Mouse (Mus musculus) ovary, adult 18-20 months (tissue): Measurements from ENCODE around the gene Adk.
A peak's percentile ranks its signal among the peaks of the same experiment; 100 is the strongest.
"Not testable (repeated sequence)": the region's sequence is repeated elsewhere in the genome, so short reads cannot be mapped to it uniquely, and the experiment has no call there.

Experiments
- DNase-seq: peaks from one replicate; pipeline ENCODE4 v3.0.0; 2022; ENCODE audit warnings: low spot score, mixed read lengths

Adk gene

DNA sequence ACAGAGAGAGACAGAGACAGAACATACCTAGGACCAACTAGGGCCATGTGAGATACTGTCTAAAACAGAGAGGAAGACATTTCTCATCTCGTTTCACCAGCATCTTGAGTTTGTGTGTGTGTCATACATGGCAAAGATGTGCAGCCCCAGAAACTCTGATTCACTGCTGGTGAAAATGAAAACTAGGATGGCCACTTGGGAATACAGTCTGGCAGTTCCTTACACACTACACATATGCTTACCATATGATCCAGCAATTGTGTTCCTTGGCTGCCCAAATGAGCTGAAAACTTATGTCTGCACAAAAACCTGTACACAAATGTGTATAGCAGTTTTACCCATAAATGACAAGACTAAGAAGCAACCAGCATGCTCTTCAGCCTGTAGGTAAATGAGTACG, 388.2 kb downstream of the Adk start:
- no peak for DNase-seq

DNA sequence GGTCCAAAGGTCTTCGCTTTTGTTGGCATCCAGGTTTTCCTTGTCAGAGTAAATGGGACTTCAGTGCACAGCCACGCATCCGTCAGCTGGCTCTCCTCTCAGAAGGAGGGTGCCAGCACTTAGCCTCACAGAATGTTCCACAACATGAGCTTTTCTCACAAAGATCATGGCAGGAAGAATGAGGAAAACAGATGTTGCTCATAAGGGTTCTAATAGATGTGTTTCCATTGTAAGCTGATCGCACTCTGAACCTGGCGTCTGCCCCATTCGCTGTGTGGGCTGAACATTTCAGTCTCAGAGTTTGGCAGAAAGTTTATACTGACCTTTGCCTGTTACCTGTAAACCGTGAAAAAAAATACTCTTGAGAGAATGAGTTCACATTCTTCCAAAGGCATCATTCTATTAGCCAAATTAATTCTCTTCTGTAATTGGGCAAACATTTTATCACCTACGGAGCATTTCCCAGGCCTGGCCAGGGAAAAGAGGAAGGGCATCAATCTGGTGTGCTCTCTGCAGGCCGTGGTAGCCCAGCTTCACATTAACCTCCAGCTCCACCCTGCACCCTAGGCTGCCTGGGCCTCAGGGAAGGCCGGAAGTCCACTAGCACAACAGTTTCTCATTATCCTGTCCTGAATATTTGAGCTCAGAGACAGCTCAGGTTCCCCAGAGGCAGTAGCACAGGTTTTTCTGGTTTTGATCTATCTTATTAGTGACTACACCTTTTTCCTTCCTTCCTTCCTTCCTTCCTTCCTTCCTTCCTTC, 389.6 kb downstream of the Adk start:
- no peak for DNase-seq

DNA sequence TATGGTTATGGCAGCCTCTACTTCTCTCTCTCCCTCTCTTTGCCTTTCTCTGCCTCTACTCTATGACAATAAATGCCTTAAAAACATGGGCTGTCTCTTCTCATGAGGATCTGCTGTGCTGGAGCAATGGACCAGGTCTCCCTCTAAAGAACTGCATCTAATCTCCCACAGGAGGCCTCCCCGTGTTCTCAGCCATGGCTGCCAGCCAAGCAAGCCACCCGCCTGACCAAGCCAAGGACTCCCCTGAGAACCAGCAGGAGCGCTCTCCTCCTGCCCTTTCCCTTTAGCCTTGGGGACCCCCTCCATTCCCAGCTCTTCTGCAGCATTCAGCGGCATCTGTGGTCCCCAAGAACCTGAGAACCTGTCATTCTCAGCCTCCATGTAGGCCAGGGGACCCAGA, 400.2 kb downstream of the Adk start:
- peak; percentile 48 for DNase-seq

DNA sequence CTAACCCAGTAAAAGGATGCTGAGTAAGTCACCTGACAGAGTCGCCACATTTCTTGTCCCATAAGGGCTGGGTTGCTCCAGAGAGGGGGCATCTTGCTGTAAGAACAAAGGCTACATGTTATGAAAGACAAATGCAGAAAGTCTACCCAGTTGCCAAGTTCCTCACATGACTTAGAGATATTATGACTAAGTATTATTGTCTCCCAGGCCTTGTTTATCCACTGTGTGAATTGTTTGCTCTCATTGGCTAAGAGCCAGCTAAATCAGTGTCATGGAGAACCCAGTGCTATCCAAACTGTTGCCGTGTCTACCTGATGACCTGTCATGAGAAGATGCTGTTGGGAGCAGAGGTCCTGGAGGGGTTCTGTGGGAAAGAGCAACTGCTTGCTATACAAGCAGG, 401.5 kb downstream of the Adk start:
- DNase-seq = no peak

DNA sequence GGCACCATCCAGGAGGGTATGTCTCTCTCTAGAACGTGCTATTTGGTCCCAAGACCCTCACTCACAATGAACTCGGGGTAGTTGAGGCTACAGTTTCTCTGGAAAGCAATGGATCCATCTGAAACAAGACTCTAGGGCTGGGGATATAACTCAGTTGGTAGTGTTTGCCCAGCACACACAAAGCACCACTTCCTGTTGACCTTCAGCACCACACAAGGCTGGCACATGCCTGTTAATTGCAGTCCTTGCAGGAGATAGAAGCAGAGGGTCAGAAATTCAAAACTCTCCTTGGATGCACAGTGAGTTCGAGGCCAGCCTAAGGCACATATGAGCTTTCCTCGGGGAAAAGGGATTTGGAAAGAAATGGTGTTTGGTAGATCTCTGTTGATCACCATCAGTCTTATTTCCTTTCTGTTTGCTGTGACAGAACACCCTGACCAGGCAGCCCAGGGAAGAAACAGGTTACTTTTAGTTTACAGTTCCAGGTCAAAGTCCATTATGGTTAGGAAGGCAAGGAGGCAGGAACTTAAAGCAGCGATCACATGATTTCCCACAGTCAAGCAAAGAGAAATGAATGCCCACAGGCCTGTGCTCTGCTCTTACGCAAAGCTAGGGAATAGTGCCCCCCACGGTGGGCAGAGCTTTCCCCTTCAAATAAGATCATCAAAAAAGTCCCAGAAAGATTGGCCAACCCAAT, 403.4 kb downstream of the Adk start:
- DNase-seq = no peak

DNA sequence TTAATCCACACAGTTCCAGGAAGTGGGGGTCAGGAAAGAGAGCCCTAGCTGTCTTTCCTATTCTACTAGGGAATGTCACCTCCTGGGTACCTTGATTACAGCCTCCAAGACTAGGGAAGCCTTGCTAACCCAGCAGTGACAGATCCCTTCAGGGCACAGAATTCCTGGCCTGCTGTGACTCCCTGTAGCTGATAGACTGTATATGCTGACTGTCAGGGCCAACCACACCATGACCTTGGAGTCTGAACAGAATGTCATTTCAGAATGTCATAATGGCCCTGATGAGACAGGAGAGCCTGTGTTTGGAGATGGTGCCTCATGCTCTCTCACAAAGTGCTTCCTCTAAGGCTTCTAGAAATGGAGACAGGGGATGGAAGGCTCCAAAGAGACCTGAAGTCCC, 404.2 kb downstream of the Adk start:
- DNase-seq = no peak

DNA sequence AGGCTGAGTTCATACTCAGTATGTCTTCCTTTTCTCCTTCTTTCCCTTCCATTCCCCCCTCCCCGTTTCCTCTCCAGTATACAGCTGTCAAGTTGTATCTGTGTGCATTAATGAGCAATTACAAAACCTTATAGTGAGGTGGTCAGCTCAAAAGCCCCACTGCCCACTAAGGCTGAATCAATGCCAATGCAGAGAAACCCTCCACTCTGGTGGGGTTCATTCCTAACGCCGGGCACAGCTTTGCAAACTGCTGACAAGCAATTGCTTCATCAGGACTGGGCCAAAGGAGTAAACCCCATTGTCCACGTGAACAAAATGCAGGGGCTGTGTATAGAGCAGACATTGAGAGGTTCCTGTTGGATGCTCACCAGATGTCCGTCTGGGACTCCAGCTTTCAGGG, 405.5 kb downstream of the Adk start:
- DNase-seq = no peak

DNA sequence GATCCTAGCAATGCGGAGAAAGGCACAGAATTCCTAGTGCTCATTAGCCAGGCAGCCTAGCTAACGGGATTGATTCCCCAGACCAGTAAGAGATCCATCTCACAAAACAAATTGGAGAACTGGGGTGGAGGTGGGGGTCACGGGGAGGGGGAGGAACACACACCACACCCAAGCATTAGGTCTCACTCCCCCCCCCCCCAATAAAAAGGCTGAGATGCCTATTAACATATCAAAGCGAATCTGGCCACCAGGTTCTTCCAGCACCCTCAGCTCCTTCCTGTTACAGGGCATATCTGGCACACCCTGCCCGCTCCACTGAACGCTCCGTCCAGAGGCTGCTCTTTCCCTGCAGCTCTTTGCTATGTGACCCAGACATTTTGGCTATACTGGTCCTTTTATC, 406.3 kb downstream of the Adk start:
- DNase-seq = no peak

DNA sequence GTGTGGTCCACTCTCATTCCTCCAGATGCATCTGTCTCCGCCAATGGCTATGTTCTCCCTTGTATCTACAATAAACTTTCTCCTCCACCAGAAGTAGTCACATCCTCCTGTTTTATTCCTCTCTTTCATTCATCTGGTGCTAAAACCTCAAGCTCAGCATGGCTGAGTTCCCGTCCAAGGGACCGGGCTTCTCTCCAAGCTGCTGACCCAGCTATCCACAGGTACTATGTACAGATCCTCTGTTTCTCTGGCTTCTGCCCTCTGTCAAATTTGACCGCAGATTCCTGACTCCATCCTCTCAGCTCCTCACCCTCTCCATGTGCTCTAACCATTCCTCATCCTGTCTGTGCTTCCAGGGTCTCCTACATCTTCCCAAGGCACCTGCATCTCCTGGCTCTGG, 406.8 kb downstream of the Adk start:
- DNase-seq = no peak

DNA sequence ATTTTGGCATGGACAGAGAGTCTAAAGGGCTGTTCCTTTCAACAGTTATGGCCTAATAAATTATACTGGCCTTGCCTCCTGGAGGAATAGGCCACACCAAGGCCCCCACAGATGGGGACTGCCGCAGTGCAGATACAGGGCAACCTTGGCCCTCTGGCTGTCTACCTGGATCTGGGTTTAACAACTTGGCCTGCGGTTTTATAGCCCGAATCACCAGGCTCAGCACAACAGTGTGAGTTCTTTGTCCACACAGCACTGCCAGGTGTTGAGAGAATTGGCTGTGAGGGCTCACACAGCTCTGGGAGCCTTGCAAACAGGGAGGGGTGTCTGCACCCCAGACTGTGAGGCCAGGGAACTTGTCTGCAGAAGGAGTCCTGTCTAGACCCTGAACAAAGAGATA, 410.0 kb downstream of the Adk start:
- no peak for DNase-seq

DNA sequence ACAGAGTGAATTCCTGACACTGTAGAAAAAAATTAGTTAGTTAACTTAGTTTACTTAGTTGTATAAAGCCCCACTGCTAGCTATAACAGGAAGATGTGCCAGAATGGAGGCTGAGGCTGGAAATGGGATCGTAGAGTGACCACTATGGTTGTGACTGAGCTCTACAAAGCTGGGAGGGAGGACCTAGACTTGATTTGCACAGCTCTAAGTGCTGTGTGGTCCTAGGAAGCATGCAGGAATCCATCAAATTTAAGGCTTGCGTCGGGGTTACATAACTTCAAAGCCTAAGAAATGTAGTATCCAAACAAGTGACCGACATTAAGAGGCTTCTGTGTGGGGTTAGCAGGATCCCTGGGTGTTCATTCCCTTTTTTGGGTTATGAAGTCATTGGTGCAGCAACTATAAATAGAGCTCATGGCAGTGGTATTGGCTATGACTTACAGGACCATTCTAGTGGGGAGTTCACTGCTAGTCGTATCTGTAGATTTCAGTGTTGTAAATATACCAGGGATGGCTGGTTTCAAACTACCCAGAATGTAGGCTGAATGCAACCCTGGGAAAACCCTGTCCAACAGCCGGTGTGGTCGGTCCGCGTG, 410.8 kb downstream of the Adk start:
- DNase-seq = no peak

DNA sequence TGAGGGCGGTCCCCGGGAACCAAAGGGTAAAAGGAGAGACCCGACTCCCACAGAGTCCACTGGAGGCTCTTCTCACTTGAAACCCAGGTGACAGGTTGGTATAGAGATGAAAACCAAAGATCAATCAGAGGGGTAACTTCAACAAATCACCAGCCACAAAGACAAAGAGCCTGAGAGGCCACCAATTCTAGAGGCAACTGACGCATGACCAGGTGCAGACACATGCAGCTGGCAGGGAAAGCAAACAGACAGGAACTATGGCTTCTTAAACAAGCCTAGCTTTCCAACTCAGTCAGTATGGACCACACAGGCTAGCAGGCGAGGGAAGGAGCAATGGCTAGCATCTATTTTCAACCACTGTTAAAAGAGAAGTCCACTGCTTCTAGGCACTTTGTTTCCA, 418.0 kb downstream of the Adk start:
- no peak for DNase-seq

DNA sequence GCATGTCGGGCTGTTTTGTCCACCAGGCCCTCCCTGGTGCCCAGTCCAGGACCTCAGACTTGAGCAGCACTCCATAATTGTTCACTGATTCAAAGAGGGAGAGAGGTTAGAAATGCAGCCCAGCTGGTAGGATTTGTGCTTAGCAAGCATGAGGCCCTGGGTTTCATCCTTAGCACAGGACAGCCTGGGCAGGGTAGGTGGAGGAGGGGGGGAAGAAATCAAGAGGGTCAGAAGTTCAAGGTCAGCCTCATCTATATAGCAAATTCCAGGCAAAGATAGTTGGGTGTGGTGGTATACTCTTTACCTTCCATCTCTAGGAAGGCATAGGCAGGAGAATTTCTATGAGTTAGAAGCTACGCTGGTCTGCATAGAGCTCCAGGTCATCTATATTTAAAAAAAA, 419.6 kb downstream of the Adk start:
- DNase-seq = no peak

DNA sequence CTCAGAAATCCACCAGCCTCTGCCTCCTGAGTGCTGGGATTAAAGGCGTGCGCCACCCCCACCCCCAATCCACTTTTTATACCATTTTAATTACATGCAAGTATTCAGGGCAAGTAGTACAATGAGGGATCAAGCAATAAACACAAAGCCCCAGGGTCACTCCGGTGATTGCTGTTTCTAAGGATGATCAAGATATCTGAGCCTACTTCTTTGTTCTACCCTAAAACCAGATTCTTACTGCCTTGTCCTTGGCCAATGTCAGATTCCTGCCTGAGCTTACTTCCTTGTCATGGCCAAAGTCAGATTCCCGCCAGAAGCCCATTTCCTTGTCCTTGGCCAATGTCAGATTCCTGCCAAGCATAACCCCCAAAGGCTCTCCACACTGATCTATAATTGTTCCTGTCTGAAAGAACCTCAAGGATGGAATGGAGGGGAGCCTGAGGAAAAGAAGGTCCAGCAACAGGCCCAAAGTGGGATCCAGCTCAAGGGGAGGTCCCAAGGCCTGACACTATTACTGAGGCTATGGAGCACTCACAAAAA, 422.3 kb downstream of the Adk start:
- DNase-seq = not testable (repeated sequence)

DNA sequence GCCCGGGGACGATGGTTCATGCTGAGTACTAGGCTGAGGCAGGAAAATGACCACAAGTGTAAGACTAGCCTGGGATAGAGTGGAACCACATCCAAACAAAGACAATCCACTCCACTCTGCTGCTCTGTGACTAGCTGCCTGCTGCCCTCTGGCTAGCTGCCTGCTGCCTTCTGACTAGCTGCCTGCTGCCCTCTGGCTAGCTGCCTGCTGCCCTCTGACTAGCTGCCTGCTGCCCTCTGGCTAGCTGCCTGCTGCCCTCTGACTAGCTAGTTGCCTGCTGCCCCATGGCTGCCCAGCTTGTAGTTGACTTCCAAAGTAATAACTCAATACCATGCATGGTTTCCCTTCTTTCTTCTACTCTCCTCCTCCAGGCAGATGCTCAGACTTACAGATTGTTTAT, 424.8 kb downstream of the Adk start:
- no peak for DNase-seq

DNA sequence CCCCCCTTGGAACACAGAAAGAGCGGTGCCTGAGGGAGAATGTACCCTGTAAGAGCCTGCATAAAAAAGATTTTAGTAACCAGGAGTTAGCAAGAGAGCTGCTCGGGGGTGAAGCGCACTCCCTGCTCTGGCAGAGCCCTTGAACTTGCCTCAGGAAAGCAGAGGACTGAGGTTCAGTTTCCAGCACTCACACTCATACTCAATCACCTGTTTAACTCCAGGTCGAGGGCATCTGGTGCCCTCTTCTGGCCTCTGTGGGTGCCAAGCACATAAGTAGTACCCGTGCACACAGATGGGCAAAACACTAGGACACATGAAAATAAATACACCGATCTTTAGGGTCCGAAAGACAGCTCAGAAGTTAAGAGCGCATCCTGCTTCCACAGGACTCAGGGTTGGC, 427.2 kb downstream of the Adk start:
- DNase-seq = no peak

DNA sequence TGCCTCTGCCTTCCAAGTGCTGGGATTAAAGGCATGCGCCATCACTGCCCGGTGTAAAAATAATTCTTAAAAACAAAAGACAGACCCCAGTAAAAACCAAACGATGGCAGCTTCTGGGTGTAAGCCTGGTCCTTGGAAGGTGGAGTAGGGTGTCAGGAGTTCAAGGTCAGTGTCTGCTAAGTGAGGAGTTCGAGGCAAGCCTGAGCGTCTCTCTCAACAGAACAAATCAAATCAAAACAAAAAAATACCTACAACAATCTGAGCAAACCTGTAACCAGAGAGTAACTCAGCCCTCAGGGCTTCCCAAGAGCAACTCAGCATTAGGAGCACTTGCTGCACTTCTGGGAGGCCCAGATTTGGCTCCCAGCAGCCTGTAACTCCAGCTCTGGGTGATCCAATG, 427.8 kb downstream of the Adk start:
- no peak for DNase-seq

DNA sequence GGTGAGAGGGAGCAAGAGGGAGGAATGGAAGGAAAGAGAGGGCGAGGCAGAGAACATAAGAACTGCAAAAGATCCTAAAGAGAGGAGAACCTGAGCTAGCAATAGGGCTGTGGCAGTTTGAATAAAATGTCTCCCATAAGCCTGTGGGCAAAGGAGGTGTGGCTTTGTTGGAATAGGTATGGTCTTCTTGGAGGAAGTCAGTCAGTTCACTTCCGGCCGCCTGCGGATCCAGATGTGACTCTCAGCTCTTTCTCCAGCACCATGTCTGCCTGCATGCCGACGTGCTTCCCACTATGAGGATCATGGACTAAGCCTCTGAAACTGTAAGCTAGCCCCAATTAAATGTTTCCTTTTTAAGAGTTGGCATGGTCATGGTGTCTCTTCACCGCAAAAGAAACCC, 428.9 kb downstream of the Adk start, which contains the start of gene Kat6b:
Gene Kat6b, plus strand, starts transcription at position 204 of the 400 bp plus-strand sequence.
- DNase-seq = no peak

DNA sequence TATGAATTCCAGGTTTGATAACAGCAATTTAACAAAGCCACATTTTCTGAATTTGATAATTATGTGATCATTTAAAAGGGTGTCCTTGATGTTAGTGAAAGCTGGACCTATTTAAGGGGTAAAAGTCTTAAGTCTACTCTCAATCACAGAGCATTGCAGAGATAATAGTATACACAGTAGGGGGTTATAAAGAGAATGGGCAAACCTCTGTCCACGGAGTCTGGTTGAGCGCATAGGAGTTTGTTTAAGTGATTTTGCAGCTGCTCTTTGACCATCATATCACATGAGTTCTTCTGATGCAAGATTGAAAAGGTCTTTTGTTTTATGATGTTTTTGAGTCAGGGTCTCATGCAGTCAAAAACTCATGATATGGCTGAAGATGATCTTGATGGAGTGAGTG, 431.8 kb downstream of the Adk start:
- no peak for DNase-seq

DNA sequence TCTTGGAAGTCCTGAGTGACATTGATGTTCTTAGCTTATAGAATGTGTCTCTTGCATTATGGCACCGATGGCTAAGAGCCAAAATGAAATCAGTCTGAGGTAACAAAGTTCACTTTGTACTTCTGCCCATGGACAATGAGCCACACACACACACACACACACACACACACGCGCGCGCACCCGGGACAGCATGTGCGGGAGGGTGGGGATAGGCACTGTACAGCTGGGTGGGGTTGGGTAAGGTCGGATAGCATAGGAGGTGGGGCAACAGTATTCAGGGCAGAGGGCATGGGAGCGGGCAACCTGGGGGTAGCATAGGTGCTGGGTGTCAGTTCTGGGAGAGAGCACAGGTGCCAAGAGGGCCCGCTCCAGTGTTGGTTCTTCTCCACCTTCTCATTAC, 432.3 kb downstream of the Adk start:
- no peak for DNase-seq

DNA sequence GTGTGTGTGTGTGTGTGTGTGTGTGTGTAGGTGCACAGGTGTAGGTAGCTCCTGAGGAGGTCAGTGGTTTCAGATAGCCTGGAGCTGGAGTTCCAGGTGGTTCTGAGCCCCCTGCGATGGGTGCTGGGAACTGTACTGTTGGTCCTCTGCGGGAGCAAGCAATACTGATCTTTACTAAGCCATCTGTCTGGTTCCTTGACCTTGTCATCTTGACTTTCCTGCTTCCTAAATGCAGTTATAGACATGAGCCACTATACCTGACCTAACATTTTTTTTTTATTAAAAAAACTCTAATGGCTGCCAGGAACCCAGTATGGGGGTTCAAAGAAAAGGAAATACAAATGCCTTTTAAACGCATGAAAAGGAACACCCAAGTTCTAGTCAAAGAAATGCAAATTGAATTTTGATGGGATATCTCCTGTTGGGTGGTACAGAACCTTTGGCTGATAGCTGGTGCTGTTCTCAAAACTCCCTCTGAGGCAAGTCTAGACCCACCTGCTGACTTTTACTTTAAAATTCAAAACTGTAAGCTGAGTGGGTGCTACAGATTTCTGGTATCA, 433.7 kb downstream of the Adk start:
- no peak for DNase-seq

DNA sequence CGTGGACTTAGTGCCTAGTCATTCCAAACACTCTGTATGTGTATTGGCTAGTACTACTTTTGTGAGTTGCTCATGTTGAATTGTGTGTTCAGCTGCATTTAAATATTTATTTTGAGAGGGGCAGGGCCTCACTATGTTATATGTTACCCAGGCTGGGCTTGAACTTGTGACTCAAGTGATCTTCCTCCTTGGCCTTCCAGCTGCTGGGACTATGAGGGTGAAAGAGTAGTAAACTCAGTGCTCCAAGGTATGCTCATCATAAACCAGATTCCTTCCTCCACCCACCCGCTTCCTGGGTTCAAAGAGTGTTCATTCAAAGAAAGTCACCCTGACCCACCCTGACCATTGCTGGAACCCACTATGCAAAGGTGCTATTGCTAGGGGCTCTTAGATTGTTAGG, 434.8 kb downstream of the Adk start:
- DNase-seq = not testable (repeated sequence)
